Mouse (Mus musculus) c-Kit-positive CD71-negative TER-119-negative erythroid progenitor cells, embryonic 14.5 days (primary cell): ENCODE data around the gene Gm884.
"Not testable (repeated sequence)": the region's sequence is repeated elsewhere in the genome, so short reads cannot be mapped to it uniquely, and the experiment has no call there.

ENCODE experiments used
- DNase-seq: peaks from one replicate; pipeline ENCODE4 v3.0.0-alpha.2; 2013; ENCODE audit warnings: low read depth

The Gm884 gene

DNA sequence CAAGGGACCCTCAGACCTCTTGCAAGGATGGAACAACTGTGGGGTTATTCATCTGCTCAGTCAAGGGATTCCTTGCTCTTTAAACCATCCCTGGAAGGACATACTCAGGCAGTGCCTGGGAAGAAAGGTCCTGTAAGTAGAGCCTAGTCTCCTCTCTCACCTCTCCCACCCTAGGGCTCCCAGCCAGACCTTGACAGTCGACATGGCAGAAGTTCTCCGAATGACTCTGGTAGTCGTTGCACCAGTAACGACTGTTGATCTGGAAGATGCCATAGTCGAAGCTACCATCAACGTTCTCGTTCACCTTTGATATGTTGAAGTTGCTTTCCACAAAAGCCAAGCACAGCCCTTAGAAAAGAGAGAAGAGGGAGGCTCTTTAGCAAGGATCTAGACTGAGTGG, 13.9 kb upstream of the Gm884 start:
- DNase-seq: no peak

GRCm38 (mm10) chr11:103627453-103627852, 6.5 kb upstream of the Gm884 start:
- no peak for DNase-seq

GRCm38 (mm10) chr11:103610772-103611171, 10.2 kb downstream of the Gm884 start:
- DNase-seq: no peak

DNA sequence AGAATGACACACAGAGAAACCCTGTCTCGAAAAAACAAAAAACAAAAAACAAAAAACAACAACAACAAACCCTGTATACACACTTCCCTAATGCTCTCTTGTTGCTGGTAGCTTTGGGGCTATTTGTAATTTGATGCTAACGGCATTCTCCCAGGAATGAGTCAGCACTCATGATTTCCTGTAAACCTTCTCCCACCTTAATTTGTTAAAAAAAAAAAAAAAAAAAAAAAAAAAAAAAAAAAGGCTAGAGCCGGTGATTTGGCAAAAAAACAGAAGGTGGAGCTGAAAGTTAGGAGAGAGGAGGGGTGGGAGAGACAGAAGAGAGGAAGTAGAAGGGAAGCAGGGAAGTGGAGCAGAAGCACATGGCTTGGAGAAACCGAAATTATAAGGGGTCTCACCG, 14.3 kb downstream of the Gm884 start:
- no peak for DNase-seq

DNA sequence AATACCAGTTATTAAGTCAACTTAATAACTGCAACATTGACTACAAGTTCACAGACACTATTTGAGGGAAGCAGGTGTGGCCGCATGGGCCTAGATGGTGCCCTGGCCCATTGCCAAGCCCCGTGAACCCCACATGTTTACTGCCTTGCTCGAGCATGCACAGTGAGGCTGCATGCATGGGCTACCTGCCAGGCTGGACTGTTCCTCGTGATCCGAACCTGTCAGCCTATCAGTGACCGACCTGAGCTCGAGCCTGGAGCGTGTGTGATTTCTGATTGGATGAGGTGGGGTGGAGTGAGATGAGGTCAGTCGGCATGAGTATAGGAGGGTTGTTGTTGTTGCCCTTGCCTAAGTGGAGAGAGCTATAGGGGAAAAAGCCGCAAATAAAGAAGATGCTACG, 42.6 kb downstream of the Gm884 start:
- DNase-seq: no peak

DNA sequence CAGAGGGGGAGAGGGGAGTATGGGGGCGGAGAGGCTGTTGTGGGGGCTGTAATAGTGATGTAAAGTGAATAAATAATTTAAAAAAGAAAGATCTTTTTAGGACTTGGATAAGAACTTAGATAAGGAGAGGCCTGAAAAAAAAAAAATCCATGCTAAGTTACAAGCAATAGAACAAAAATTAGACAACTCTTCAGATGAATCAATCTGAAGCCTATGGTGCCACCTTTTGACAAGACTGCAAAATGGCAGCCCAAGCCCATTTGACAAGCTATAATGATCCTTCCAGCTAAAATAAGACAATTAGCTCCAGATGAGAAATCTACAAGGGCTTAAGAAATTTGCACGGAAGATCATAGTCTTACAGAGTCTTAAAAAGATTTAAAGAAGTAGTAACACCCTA, 64.9 kb downstream of the Gm884 start:
- DNase-seq: no peak

GRCm38 (mm10) chr11:103534973-103535372, 86.0 kb downstream of the Gm884 start:
- not testable (repeated sequence) for DNase-seq

DNA sequence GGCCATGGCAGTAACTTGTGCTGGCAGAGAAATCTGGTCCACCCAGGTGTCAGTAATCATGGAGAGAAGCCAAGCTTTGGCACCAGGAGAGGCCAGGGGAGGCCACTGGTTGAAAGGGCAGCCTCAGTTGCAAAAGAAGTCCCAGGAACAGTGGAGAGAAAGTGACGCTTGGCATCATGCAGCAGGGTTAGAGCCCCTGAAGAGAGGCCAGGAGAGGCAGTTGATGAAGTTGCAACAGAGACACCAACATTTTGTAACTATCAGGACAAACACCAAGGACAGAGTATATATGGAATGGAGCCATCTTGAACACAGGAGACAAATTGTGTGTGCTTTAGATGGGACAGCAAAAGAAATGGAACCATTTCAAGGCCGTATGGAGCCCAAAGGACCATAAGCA, 108.8 kb downstream of the Gm884 start:
- no peak for DNase-seq

GRCm38 (mm10) chr11:103504497-103504896, 116.4 kb downstream of the Gm884 start, which contains the start of gene Lrrc37a:
Gene Lrrc37a (minus strand): TSS chr11:103504597.
- DNase-seq: no peak
